Mouse (Mus musculus): Measurements from ENCODE around the gene Hnrnpul1. TPM values are rescaled to one million over a fixed set of nuclear protein-coding genes. Genes with fewer than 3 reads are reported as not detected.
"Not testable (repeated sequence)": the region's sequence is repeated elsewhere in the genome, so short reads cannot be mapped to it uniquely, and the experiment has no call there.

Hnrnpul1 gene
- total RNA-seq, 2 experiments from 2014 or later, result 122 to 129 TPM

DNA sequence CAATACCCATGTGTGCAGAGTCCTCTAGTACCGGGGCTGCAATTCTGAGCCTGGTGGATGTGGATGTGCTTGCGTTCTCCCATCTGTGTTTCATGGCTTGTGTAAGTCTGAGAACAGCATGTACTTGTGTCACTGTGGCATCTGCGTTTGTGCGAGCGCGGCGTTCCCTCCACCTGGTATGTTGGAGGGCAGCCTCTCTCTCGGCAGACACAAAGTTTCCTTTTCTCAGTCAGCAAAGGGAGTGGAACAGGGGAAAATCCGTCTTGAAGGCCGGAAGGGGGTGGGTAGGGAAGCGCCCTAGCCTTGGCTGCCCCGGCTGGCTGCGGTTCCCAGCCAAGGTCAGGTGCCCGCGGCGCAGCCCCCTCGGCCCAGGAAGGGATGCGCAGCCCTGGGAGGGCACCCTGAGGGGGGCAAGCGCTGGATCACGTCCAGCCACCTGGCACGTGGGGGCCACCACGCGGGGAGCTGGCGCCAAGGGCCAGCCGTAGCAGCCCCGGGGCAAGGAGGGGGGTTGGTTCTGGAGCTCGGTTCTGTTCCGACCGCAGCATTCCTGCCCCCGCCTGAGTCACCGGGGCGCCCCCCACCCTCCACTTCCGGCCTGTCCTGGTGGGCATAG, 26.9 kb upstream of the Hnrnpul1 start:
- peak; percentile 69 to 78 for DNase-seq (ENCODE audit: low spot score in 2 of 2)

DNA sequence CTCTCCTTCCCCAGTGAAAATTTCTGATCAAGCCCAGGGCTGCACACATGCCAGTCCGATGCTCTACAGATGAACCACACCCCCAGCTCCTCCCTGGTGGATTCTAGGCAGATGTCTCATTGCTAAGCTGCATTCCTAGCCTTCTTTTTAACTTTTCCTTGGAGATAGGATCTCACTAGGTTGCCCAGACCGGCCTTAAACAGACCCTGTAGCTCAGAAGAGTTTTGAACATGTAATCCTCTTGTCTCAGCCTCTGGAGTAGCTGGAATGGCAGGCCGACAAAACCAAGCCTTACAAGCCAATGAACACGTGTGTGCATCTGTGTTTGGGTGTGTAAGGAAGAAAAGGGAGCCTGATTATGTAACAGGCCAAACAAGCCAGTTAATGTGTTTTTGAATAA, 26.2 kb upstream of the Hnrnpul1 start:
- DNase-seq (ENCODE audit: low spot score in 2 of 2), result no peak

DNA sequence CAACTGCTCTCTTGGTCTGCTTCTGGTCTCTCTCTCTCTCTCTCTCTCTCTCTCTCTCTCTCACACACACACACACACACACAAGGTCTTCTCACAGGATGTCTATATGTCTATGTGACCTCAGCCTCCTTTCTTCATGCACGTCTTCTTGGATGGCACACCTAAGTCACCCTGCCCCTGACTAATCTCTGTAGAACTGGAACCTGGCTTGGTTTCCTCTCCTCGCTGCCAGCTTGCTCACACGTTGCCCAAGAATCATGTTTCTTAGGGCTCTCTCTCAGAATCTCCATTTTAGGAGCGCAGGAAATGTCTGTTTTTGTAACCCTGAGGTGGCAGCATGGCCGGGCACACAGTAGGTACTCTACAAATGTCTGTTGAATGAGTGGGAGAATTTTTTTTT, 25.5 kb upstream of the Hnrnpul1 start:
- no peak for DNase-seq (ENCODE audit: low spot score in 2 of 2)

DNA sequence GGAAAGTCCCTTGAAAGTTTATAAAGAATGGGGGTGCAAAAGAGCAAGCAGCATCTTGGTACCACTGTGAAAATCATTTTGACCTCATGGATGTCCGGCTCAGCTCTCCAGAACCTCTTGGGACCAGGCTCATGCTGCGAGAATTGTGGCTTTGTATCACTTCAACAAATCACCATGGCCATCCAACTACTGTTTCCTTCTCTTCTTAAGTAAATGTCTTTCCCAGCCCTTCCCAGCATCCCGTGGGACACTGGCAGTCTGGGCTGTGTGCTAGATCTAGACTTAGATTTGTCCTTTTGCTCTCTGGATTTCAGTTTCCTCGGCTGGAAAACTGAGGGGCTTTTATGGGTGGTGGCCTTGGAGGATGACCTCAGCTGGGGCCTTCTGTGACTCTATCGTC, 13.7 kb upstream of the Hnrnpul1 start:
- DNase-seq (ENCODE audit: low spot score in 2 of 2), result no peak

DNA sequence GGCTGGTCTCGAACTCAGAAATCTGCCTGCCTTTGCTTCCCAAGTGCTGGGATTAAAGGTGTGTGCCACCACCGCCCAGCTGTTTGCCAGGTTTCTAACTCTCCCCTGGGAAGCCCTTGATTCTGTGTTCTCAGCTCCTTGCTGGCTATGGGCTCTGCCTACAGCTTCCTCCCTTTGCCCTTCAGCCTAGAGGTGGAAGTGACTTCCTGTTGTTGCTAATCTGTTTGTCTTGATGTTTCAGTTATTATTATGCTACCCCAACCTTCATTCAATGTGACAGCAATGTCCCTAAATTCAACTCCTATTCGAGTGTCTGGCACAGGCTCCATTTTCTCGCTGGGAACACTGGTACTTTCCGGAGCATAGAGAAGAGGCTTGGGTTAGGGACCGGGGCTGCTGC, 11.6 kb upstream of the Hnrnpul1 start:
- DNase-seq (ENCODE audit: low spot score in 2 of 2), result no peak

DNA sequence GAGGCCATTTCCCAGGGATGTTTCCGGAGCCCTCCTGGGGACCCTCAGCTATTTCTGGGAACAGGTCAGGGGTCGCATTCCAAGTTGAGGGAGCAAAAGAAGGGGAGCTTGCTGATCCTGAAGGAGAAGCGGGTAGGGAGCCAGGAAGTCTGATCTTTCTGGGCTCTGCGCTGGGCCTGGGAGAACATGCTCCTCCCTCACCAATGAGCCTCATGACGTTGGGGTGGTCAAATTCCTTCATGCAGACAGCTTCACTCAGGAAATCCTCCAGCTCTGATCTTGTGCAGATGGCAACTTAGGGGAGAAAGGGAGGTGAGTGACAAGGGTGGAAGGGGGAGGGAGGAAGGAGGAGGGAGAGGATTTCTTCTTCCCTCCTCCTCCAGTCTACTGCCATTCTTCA, 9.7 kb upstream of the Hnrnpul1 start:
- no peak for DNase-seq (ENCODE audit: low spot score in 2 of 2)

DNA sequence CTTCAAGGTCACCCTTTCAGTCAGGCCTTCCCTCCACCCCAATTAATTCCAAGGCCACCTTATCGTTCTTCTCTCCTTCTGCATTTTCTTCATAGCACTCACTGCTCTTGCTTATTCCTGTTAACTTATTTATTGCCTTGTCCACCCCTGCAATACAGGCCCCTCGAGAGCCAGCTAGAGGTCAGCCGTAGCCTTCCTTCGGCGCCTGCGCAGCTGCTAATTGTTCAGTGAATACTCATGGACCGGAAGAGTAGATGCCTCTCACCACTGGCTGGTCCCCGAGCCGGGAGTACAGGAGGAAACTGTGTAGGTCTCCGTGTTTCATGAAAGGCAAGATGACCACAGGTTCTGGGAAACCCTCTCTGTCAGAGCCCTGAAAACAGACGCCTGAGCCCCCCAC, 9.1 kb upstream of the Hnrnpul1 start:
- no peak for DNase-seq (ENCODE audit: low spot score in 2 of 2)

DNA sequence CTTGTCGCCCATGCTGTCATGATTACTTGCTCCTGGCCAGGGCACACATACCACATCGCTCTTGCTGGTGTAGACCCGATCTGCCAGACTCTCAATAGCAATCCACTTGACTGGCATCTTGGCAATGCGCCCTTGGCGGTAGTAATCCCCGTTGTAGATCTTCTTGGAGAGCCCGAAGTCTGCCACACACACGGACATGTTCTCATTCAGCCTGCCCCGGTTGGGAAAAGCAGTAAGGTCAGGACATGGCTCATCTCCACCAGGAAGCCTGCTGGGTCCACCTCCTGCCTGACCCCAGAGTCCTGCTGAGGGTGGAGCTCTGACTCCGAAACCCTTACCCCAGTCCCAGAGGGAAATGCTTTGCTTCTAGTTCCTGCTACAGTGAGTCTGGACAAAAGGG, 6.8 kb upstream of the Hnrnpul1 start:
- no peak for DNase-seq (ENCODE audit: low spot score in 2 of 2)

DNA sequence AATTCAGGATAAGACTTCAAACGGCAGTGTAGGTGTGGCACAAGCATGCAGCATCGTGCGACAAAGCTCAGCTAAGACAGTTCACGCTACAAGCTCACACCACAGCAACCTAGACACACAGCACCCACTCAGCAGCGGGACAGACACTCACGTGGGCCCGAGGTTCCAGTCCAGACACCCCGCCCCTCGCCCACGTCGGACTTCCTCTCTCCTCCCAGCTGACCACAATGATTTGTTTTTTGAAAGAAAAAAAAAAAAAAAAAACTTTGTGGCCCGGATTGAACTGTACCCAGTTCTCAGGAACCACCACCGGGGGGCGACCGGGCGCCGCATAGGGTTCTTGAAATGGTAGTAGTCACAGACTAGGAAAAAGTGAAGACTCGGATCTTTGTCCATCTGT, 1.5 kb upstream of the Hnrnpul1 start:
- DNase-seq (ENCODE audit: low spot score in 2 of 2), result peak; percentile 93

DNA sequence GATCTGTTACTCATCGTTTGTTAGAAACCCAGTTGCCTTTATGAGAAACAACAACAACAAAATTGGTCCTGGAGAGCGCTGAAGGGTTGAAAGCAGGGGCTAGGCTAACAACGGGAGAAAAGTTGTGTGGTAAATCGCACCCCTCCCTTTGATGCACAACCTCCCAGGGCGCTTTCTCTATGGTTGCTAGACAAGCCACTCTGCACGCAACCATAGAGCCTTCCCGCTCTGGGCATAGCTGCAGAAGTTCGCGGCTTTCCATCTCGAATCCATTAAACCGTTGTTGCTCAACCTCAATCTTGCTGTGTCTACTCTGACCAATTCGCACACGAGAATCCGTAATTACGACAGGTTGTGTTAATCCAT, 894 bp upstream of the Hnrnpul1 start:
- peak; percentile 71 to 76 for DNase-seq (ENCODE audit: low spot score in 2 of 2)

DNA sequence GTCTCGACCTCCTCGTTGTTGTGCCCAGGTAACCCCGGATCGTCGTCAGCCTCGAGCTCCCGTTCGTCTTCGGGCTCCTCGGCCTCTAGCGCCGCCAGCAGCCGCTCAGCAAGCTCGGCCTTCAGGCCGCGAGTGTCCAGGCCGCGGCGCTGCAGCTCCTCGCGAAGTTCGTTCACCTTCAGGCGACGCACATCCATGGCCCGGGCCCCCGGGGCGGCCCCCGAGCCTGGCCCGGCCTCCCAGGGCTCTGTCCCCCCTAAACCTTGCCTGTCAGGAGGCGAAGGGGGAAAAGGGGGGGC, 169 bp downstream of the Hnrnpul1 start:
- no peak for DNase-seq (ENCODE audit: low spot score in 2 of 2)

DNA sequence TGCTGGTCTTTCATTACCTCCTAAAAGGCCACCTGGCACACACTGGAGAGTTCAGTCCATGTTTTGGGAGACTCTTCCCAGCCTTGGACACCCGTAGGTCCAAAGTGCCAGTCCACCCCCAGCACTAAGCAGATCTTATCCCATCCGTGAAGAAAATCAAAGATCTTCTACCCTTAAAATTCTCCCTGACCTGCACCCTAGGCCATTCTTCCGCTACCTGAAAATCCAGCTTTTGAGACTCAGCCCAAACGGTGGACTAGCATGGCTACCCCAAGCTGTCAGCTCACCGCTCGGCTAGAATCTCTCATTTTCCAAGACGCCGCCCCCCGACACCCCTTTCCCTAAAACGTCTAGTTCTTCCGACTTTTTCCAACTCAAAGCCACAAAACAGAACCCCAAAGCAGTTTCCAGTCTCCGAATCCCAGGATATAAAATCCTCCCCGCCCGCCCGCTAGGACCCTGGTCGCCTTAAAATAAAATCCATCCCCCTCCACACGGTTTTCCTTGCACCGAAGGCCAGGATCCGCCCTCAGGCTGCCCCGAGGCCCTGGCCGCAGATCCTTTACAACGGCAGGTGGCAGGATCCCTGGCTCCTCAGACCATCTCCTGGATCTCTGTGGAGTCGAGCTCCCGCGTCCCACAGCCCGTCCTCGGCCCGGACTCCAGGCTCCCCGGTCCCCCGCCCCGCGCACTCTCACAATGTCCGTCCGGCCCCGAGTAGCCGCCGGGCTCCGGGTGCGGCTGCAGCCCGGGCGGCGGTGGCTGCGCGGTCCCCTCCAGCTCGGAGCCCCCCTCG, 716 bp downstream of the Hnrnpul1 start:
- no peak for DNase-seq (ENCODE audit: low spot score in 2 of 2)

DNA sequence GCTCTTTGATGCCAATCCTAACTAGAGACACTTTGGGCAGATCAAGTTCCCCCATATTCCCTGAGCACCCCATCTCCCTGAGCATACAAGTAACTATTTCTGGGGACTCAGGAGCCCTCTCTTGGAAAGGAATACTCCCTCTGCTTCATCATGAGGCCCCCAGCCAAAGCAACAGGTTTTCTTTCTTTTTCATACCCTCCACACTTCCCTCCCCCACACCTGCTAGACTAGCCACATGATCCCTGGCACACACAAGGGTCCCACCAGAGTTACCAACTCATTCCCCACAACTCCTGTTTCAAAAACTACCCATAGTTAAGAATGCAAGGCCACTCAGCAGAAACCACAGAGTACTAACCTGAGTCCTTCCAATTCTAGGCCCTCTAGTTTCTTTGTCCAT, 1.5 kb downstream of the Hnrnpul1 start:
- no peak for DNase-seq (ENCODE audit: low spot score in 2 of 2)

DNA sequence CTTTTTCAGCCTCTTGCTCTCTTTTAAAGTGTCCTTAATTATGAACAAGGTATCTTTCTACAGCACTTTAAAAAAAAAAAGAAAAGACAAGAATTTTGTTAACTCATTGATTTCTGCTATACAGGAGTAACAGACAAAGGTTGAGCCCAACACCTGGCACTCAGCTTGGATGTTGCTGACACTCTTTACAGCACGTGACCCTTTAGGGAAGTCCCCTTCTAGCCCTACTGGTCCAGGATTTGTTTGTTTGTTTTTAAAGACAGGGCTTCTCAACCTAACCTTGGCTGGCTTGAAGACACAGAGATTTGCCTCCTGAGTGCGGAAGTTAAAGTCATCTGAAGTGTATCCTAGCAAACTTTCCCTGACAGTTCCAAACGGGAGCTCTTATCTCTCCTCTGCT, 7.7 kb downstream of the Hnrnpul1 start:
- no peak for DNase-seq (ENCODE audit: low spot score in 2 of 2)

DNA sequence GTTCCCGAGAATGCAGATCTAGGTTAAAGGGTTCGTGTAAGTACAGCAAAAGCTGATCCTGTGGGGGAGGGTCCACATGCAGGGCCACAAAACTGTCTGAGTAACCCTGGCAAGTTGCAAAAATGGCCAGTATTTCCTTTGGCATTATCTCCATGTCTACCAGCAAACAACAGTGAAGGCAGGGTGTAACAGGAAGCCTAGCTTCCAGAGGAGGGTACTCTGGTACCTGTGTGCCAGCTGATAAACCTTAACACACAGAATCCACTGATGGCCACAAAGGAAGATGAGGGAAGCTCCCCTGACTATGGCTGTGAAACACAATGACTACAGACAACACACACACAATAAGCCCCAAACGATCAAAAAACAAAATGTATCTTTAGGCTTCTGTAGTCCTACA, 16.3 kb downstream of the Hnrnpul1 start:
- no peak for DNase-seq (ENCODE audit: low spot score in 2 of 2)

DNA sequence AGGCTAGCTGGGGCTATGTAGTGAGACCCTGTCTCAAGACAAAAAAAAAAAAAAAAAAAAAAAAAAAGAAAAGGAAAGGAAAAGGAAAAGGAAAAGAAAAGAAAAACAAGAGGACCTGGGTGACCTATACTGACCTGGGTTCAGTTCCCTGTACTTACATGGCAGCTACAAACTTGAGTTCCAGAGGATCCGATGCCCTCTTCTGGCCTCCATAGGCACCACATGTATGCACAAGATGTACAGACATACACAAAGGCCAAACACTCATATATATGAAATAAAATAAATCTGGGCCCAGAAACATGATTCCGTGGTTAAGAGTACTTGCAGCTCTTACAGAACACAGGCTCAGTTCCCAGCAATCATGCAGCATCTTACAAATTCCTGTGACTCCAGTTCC, 17.6 kb downstream of the Hnrnpul1 start:
- DNase-seq (ENCODE audit: low spot score in 2 of 2), result no peak

DNA sequence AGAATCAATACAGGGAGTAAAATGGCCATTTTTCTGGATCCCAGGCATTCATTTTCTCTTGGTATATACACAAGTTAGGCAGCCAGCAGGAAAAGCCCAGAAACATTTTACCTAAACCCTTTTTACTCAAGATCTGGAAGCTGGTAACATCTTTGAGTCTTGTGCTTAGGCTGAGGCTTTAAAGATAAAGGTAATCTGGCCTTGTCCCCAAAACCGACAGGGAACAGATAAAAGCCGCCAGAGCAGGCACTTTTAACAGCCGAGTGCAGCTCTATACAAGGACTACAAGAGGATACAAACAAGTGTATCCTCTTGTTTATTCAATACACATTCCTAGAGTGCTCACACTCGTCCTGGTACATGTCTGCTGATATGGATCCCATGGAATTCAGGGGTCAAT, 19.6 kb downstream of the Hnrnpul1 start:
- no peak for DNase-seq (ENCODE audit: low spot score in 2 of 2)

DNA sequence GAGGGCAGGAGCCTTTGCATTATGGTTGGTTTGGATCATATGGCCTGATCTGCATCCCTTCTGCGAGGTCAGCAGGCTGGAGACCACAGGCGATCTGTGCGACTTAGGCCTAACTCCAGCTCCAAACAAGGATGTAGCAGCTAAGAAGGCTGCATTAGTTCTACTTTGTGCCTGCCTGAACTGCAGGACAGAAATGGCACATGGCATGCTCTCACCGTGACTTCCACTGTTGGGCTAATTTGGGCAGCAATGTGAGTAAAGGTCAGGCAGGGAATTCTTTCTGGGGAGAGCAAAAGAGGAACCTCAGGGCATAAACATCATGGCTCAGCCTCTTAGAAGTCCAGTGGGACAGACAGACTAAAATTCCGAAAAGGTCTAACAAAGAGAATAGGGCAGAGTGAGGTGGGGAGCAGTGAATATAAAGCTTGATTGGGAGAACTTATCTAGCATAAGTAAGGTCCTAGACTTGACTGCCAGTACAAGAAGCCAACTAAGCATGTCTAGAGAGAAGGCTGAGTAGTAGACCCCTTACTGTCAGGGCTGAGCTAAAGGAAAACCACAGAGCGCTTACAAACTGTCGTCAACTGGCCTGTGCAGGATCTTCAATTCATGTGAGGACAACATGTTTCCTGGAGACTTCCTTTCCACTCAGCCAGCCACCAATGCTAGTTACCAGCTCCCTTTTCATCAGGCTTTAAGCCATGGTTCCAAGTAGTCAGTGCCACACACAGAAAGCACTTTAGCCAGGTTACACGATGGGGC, 23.1 kb downstream of the Hnrnpul1 start:
- DNase-seq (ENCODE audit: low spot score in 2 of 2), result no peak

DNA sequence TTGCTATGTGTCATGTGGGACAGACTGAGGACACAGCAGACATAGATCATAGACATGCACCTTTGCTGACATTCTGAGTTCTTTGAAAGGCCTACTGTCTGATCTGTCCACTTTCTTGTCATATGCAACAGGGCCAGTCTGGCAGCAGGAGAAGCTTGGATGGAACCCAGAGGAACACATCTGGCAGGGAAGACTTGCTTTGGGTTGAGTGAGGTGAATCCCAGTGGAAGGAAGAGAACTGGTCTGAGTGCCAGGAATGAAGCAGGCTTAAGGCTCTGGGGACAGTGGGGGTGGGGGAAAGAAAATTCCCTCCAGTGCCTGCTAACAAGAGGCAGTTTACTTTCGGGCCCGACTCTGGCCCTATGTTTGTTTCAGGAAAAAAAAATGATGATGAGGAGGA, 24.7 kb downstream of the Hnrnpul1 start:
- no peak for DNase-seq (ENCODE audit: low spot score in 2 of 2)

DNA sequence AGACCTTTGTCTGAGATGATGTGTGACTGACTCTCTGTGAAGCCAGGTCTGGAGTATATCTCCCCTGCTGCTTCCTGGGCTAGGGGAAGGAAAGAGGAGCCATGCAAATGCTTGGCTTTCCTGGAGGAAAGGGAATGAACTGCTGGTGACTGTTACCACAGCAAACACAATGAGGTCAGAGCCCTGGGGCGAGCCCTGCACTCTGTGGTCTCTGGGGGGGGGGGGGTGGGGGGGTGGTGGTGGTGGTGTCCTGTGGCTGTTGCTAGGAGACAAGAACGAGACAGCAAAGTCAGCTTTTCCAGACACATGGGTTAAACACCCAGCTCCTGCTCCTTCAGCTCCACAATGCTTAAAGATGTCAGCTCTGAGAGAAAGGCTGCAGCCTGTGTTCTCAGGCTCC, 25.2 kb downstream of the Hnrnpul1 start:
- DNase-seq (ENCODE audit: low spot score in 2 of 2), result no peak

DNA sequence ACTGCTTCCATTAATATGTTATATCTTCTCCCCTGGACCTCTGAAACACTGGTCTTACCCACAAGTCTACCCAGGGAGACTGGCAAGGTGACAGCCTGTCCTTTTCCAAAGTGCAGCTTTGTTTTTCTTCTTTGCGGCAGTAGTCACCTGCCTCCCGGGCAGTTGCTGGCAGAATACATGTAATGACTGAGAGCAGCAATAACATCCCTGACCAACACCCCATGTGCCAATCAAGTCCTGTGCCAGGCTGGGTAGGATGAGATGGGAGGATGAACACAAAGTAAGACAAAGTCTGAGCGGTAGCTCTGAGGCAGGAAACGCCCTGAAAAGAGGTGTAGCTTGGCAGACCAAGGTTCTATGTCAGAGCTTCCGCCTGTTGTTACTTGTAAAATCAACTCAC, 26.8 kb downstream of the Hnrnpul1 start:
- no peak for DNase-seq (ENCODE audit: low spot score in 2 of 2)

DNA sequence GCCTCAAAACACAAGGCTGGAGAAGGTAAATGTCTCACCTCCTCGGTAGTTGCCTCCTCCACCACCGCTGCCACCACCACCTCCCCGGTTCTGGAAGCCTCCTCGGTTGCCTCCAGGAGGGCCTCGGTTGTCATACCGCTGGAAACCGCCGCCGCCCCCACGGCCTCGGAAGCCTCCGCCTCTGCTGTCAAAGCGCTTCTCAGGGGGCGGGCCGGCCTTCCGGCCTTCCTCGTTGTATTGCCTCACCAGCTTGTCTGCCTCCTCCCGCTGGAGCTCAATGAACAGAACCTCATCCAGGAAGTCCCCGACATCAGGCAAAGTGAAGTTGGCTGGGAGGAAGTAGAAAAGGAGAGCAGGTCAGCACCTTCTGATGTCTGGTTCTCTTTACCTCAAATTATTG, 28.7 kb downstream of the Hnrnpul1 start:
- DNase-seq (ENCODE audit: low spot score in 2 of 2), result no peak

DNA sequence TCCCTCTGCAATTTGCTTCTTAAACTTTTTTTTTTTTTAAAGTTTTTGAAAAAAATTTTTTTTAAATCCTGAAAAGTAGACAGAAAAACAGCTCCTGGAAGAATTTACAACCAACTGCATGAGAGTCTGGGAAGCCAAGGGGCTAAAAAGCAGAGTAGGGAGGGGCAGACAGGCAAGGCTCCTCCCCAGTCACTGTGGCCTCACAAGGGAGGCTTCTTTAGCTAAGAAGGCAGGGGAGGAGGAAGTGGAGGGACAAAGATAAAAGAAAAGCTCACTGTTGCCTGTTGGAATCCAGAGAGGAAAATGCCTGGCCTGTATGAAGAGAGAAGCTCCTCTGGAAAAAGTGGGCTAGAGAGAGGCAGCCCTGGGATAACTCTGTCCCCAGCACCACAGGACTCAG, 32.8 kb downstream of the Hnrnpul1 start:
- not testable (repeated sequence) for DNase-seq (ENCODE audit: low spot score in 2 of 2)
